ENCODE assay signal across 16 mouse cellular contexts in genomic region chr12:94217906-94218305, GRCm38 (mm10).
DNase-seq lines count a peak whose midpoint lies in the region; ATAC-seq lines count a peak whose summit lies in the region.
"Had no signal": no experiment of that assay in that cellular context is flagged by ENCODE, and none has a peak within 500 bp of the region (broad histone marks: within the 10 kb centered on the region; RNA-seq: fewer than 3 reads in every experiment).

No protein-coding gene starts in this region.

- H3K4me2 ChIP-seq in forebrain, embryonic 15.5 days (replicated peaks) = no peak overlapping the region
- H3K4me2 ChIP-seq in intestine, embryonic 16.5 days (ENCODE audit: low read depth, low read length) = no peak overlapping the region
- H3K4me2 ChIP-seq: liver, embryonic 13.5 days; midbrain, embryonic 11.5 days; neural tube, embryonic 13.5 days had no signal

- intact Hi-C loops in gastrocnemius, postnatal 36 days (cut with DNase I) = no loop called here
- intact Hi-C loops in heart, postnatal 10 days (cut with DNase I) = no loop called here

- H3K9ac ChIP-seq in forebrain, embryonic 15.5 days (replicated peaks) = no peak overlapping the region
- H3K9ac ChIP-seq in intestine, embryonic 16.5 days (ENCODE audit: low read depth, low read length) = no peak overlapping the region
- H3K9ac ChIP-seq: liver, embryonic 13.5 days; neural tube, embryonic 13.5 days had no signal

- no peak for ATAC-seq in forebrain, embryonic 15.5 days (replicated peaks)
- ATAC-seq in intestine, embryonic 16.5 days = no peak

- 84% methylated on average over 4 of the region's 4 CpGs for WGBS in forebrain, embryonic 15.5 days
- WGBS in intestine, embryonic 16.5 days = 82% methylated on average over 4 of the region's 4 CpGs

- no peaks in the 10 kb centered on the region for H3K9me3 ChIP-seq in forebrain, embryonic 15.5 days
- no peaks in the 10 kb centered on the region for H3K9me3 ChIP-seq in intestine, embryonic 16.5 days (ENCODE audit: control insufficient read depth, low read length)
- H3K9me3 ChIP-seq: liver, embryonic 13.5 days; neural tube, embryonic 13.5 days had no signal

- H3K4me3 ChIP-seq in forebrain, embryonic 15.5 days = no peak overlapping the region
- H3K4me3 ChIP-seq in intestine, embryonic 16.5 days (ENCODE audit: low read length) = no peak overlapping the region
- H3K4me3 ChIP-seq: liver, embryonic 13.5 days; neural tube, embryonic 13.5 days had no signal

- H3K4me1 ChIP-seq in forebrain, embryonic 15.5 days = no peaks in the 10 kb centered on the region
- H3K4me1 ChIP-seq in intestine, embryonic 16.5 days (ENCODE audit: control insufficient read depth, insufficient read depth, low read length) = no peaks in the 10 kb centered on the region
- H3K4me1 ChIP-seq: liver, embryonic 13.5 days; neural tube, embryonic 13.5 days had no signal

- H3K36me3 ChIP-seq in forebrain, embryonic 15.5 days = no peaks in the 10 kb centered on the region
- no peaks in the 10 kb centered on the region for H3K36me3 ChIP-seq in intestine, embryonic 16.5 days (ENCODE audit: control insufficient read depth, insufficient read depth, low read length)
- H3K36me3 ChIP-seq: liver, embryonic 13.5 days; neural tube, embryonic 13.5 days had no signal

- no peak overlapping the region for H3K27ac ChIP-seq in forebrain, embryonic 15.5 days (replicated peaks)
- H3K27ac ChIP-seq in intestine, embryonic 16.5 days (ENCODE audit: low read length) = no peak overlapping the region
- H3K27ac ChIP-seq: liver, embryonic 13.5 days; neural tube, embryonic 13.5 days had no signal

- no peaks in the 10 kb centered on the region for H3K27me3 ChIP-seq in forebrain, embryonic 15.5 days
- no peaks in the 10 kb centered on the region for H3K27me3 ChIP-seq in intestine, embryonic 16.5 days (replicated peaks; ENCODE audit: control insufficient read depth, insufficient read depth, low read length)
- H3K27me3 ChIP-seq: liver, embryonic 13.5 days; neural tube, embryonic 13.5 days had no signal

- DNase-seq in embryo, embryonic 10 days (ENCODE audit: low spot score) = peak; percentile 5
- DNase-seq in embryo, embryonic 9.5 days (ENCODE audit: extremely low spot score) = no peak
- peak; percentile 19 for DNase-seq in embryo, embryonic 10.5 days (ENCODE audit: low spot score)
- peak; percentile 5 to 16 for DNase-seq in gastrocnemius, postnatal 36 days
- peak; percentile 42 to 45 for DNase-seq in heart, postnatal 10 days
- no peak for DNase-seq in adrenal gland, postnatal 36 days
- DNase-seq: adrenal gland, adult 8-10 months; cerebellum, postnatal 36 days; kidney, adult 11 months; liver, embryonic 13.5 days; lung, postnatal 14 days; right cerebral cortex, adult 18-20 months had no signal

Comparison
In these comparisons a context has a peak if more than half of its experiments do, and no peak if none do; other contexts are left out.
1. DNase-seq: peak in embryo, embryonic 10 days (single experiment), embryo, embryonic 10.5 days (single experiment), gastrocnemius, postnatal 36 days (2 of 2) and heart, postnatal 10 days (2 of 2); none in embryo, embryonic 9.5 days (single experiment) and adrenal gland, postnatal 36 days (0 of 2).